Mouse (Mus musculus) heart, embryonic 10.5 days (tissue): ENCODE data around the gene Gm8926. TPM values are rescaled to one million over a fixed set of nuclear protein-coding genes. Genes with fewer than 3 reads are reported as not detected.
"Not testable (repeated sequence)": the region's sequence is repeated elsewhere in the genome, so short reads cannot be mapped to it uniquely, and the experiment has no call there.

Source experiments
- DNase-seq: peaks from one replicate; pipeline ENCODE4 v3.0.0-alpha.2; 2017; ENCODE audit warnings: low spot score
- H3K27ac ChIP-seq: fragments of 300-500 bp; sonication (generic); 2 replicates; pipeline ENCODE4 v1.5.1; 2016; ENCODE audit warnings: mild to moderate bottlenecking
- H3K27me3 ChIP-seq: fragments of 300-500 bp; sonication (generic); 2 replicates; pipeline ENCODE4 v1.6.1; 2016; ENCODE audit warnings: mild to moderate bottlenecking; ENCODE audit not compliant: poor library complexity, insufficient read depth, severe bottlenecking
- H3K36me3 ChIP-seq: fragments of 300-500 bp; sonication (generic); 2 replicates; pipeline ENCODE4 v1.6.1; 2016; ENCODE audit warnings: mild to moderate bottlenecking, moderate library complexity
- H3K4me1 ChIP-seq: fragments of 300-500 bp; sonication (generic); 2 replicates; pipeline ENCODE4 v1.6.1; 2016; ENCODE audit warnings: mild to moderate bottlenecking
- H3K4me3 ChIP-seq: fragments of 300-500 bp; sonication (generic); 2 replicates; pipeline ENCODE4 v1.5.1; 2016; ENCODE audit warnings: mild to moderate bottlenecking, moderate library complexity
- H3K9me3 ChIP-seq: fragments of 300-500 bp; sonication (generic); 2 replicates; pipeline ENCODE4 v1.6.1; 2016; ENCODE audit warnings: mild to moderate bottlenecking, moderate library complexity
- WGBS: fragments of 180-500 bp; shearing (Covaris S2); methylation state at CpG from one replicate; pipeline ENCODE4 v1.1.7; 2016; 5-methylcytosine and 5-hydroxymethylcytosine counted together
- polyA plus RNA-seq: library from polyadenylated mRNA; unstranded; fragments of >200 nt; fragmentation: Nextera tagmentation; extraction: Ambion mirVana; gene quantifications from 2 replicates; pipeline ENCODE4 v1.2.1, GENCODE M21; 2016

Gene Gm8926
- not detected in 2 replicates for polyA plus RNA-seq

DNA sequence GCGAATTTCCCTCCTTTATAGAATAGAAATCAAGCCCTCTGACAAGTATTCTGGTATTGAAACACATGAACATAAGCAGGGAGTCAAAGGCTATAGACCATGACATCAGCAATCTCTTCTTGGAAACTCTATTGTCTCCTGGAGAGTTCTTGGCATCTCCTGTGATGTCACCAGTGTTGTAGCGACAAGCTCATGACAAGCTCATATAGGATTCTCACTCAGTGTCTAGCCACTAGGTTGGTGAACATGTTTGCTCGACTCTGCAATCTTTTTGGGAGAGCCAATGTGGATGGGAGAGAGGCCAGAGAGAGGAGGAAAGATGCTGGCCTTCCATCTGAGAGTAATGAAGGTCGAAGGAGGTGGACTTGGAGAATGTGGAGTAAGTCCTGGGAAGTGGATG is at the start of gene Gm8926:
Gene Gm8926 (plus strand): TSS at position 301 of the 400 bp plus-strand sequence.
- not testable (repeated sequence) for H3K4me1 ChIP-seq, H3K9me3 ChIP-seq, DNase-seq, H3K4me3 ChIP-seq, H3K36me3 ChIP-seq, H3K27ac ChIP-seq, H3K27me3 ChIP-seq
- WGBS = 80% methylated on average over 1 of the region's 4 CpGs

Other genes starting within 250 kb of the Gm8926 start
- gene Gm6460, start 175.6 kb upstream of the Gm8926 start, polyA plus RNA-seq = not detected in 2 replicates
- not detected in 2 replicates for gene Gm8922, start 88.6 kb upstream of the Gm8926 start, polyA plus RNA-seq
- not detected in 2 replicates for gene Gm6465, start 75.0 kb downstream of the Gm8926 start, polyA plus RNA-seq
- gene 4933402N22Rik, start 147.5 kb downstream of the Gm8926 start, polyA plus RNA-seq = not detected in 2 replicates